Mouse (Mus musculus) thymus, adult 2 months (tissue): ENCODE results near the gene Col6a3. TPM values are rescaled to one million over a fixed set of nuclear protein-coding genes. Genes with fewer than 3 reads are reported as not detected.

Experiments
- DNase-seq: peaks from one replicate; pipeline ENCODE4 v3.0.0; 2021
- H3K27ac ChIP-seq: fragments of 200-500 bp; 2 replicates; pipeline ENCODE4 v1.5.1; 2012; ENCODE audit warnings: low read length, control low read depth; ENCODE audit not compliant: control insufficient read depth, insufficient read depth
- H3K27me3 ChIP-seq: fragments of 200-500 bp; 2 replicates; pipeline ENCODE4 v1.6.1; 2012; ENCODE audit warnings: mild to moderate bottlenecking, low read length, moderate library complexity, mixed read lengths; ENCODE audit not compliant: control insufficient read depth, insufficient read depth
- H3K36me3 ChIP-seq: fragments of 200-500 bp; 2 replicates; pipeline ENCODE4 v1.6.1; 2012; ENCODE audit warnings: mild to moderate bottlenecking, low read length, moderate library complexity; ENCODE audit not compliant: control insufficient read depth, insufficient read depth
- H3K4me1 ChIP-seq: fragments of 200-500 bp; replicated peaks from 2 replicates; pipeline ENCODE4 v1.6.1; 2012; ENCODE audit warnings: low read length; ENCODE audit not compliant: control insufficient read depth, insufficient read depth
- H3K4me3 ChIP-seq: fragments of 200-500 bp; 2 replicates; pipeline ENCODE4 v1.5.1; 2012; ENCODE audit warnings: mild to moderate bottlenecking, low read length, control low read depth, moderate library complexity; ENCODE audit not compliant: control insufficient read depth, insufficient read depth
- CTCF ChIP-seq: fragments of 200-500 bp; IDR thresholded peaks from 2 replicates; pipeline ENCODE4 v1.5.1; 2012; ENCODE audit warnings: mild to moderate bottlenecking, control low read depth, low read length, moderate library complexity, borderline replicate concordance; ENCODE audit not compliant: control insufficient read depth, poor library complexity, insufficient read depth; ENCODE audit errors: extremely low read depth
- POLR2A ChIP-seq: fragments of 200-500 bp; IDR thresholded peaks from 2 replicates; pipeline ENCODE4 v1.6.1; 2012; ENCODE audit warnings: mild to moderate bottlenecking, low read length, control low read depth, moderate library complexity; ENCODE audit not compliant: control insufficient read depth, poor library complexity, insufficient read depth; ENCODE audit errors: extremely low read depth
- WGBS: fragments of 180-500 bp; shearing (Covaris S2); methylation state at CpG from one replicate; pipeline ENCODE4 v1.1.7; 2018; 5-methylcytosine and 5-hydroxymethylcytosine counted together
- polyA plus RNA-seq: library from polyadenylated mRNA; depleted of rRNA; stranded (reverse); fragments of >200 nt; gene quantifications from 2 replicates; pipeline ENCODE4 v1.2.3, GENCODE M21; 2012

Gene Col6a3
- polyA plus RNA-seq, 1 experiment: 6.8 TPM

DNA sequence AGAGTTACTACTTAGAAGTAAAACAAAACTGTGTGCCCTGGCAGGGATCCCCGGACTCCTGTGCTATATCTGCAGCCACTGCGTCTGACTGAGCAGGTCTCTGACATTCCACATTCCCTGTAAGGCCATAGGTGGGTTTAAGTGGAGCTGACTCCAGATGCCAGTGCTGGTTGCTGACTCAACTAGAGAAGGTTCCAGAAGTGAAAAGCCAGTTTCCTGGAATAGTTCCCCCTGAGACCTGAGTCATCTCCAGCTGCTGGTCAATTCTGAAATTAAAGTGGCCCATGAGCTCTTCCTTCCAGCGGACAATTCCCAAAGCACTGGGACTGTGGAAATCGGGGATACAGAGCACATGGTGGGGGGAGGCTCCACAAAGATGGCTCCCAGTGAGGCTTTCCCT is 5.1 kb downstream of the Col6a3 start:
- TF ChIP-seq CTCF (no peak), POLR2A (no peak)
- no peaks in the 10 kb centered on the region for H3K4me1 ChIP-seq

DNA sequence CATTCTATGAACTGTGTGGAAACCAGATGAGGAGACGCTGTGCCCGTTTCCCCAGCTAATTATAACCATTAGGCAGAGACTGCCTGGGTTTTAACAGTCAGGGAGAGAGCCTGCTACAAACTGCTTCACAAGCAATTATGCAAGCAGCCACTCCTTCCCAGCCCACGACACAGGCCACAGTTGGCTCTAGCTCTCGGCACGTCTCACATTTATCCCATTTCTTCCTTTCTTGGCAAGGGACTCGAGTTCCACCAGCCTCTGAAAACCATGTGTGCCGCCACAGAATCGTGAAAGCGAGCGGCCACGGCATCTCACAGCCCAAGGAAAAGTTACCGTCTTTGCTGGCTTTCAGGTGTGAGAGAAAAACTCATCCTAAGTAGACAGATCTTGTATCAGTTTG is 5.5 kb downstream of the Col6a3 start:
- H3K27ac ChIP-seq: no peak overlapping the region
- no peaks in the 10 kb centered on the region for H3K4me1 ChIP-seq
- no peak overlapping the region for H3K4me3 ChIP-seq
- H3K27me3 ChIP-seq: no peaks in the 10 kb centered on the region
- no peaks in the 10 kb centered on the region for H3K36me3 ChIP-seq
- no peak for TF ChIP-seq CTCF
- TF ChIP-seq POLR2A: no peak
- WGBS: 72% methylated on average over 12 of the region's 12 CpGs
- DNase-seq: no peak

More for the DNA sequence above, 5.1 kb downstream of the Col6a3 start:
- DNase-seq: no peak
- no peaks in the 10 kb centered on the region for H3K27me3 ChIP-seq
- H3K36me3 ChIP-seq: no peaks in the 10 kb centered on the region
- no peak overlapping the region for H3K4me3 ChIP-seq
- 84% methylated on average over 4 of the region's 4 CpGs for WGBS
- no peak overlapping the region for H3K27ac ChIP-seq

DNA sequence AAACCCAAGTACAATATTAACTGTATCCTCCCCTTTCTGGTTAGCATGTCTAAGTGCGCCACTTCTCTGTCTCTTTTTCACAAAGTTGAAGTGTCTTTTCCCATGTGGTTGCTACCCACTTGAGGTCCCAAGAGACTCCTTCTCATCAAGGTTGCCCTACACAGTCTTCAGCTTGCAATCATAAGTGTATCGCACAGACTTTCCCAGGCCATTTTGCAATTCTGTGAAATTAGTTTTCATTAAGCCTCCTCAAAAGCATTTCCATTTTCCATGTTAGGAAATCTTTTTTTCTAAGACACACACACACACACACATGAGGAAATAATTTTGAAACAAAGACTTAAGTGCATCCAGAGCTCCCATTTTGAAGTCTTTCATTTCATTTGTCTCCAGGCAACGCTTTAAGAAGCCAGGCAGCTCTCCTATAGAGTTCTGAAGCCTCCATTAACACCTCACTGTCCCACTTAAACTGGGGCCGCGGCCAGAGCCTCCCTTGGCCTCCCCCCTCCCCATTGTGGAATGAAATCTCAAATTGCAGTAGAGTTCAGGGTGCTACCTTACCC is 7.5 kb downstream of the Col6a3 start:
- no peak for DNase-seq
- Histone ChIP-seq H3K27me3 (no peaks in the 10 kb centered on the region), H3K36me3 (no peaks in the 10 kb centered on the region), H3K27ac (no peak overlapping the region), H3K4me1 (no peaks in the 10 kb centered on the region), H3K4me3 (no peak overlapping the region)
- whole genome bisulfite sequencing: 67% methylated on average over 5 of the region's 5 CpGs
- no peak for TF ChIP-seq CTCF
- TF ChIP-seq POLR2A: no peak

DNA sequence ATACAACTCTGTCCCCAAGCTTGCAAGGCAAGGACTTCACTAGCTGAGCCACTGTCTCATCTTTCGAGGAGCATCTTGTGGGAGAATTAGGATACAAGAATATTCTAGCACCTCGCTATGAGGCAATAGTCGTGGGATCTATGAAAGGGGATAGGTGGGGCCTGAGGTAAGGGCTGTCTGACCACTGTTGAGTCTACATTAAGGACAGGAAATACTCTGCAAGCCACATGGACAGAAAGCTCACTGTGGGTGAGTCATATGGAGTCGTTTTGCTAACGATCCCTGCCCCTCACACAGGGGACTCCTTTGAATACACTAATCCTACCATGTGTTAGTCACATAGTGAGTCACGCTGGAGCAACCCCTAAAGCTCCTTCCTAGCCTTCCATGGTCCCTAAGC is 9.1 kb downstream of the Col6a3 start:
- 51% methylated on average over 6 of the region's 6 CpGs for WGBS
- DNase-seq: no peak
- TF ChIP-seq CTCF (no peak), POLR2A (no peak)
- H3K4me3 ChIP-seq: no peak overlapping the region
- no peaks in the 10 kb centered on the region for H3K4me1 ChIP-seq
- no peaks in the 10 kb centered on the region for H3K36me3 ChIP-seq
- no peak overlapping the region for H3K27ac ChIP-seq
- H3K27me3 ChIP-seq: no peaks in the 10 kb centered on the region

DNA sequence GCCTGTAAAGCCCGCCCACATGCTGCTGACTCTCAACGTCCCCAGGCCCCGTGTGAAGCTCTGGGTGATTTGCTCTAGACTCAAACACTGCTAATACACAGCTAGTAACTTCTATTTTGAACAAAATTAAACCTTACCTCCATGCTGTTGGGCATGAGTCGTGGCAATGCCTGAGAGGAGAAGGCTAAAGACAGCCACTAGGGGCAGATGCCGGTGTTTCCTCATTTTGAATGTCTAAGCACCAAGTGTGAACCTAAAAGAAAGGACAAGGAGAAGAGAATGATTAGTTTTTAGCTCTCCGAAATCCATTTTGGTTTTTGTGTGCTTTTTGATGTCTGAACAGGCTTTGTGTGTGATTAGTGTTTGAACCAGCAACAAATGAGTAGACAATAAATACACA is 13.8 kb downstream of the Col6a3 start:
- H3K36me3 ChIP-seq: no peaks in the 10 kb centered on the region
- DNase-seq: no peak
- 57% methylated on average over 6 of the region's 6 CpGs for WGBS

DNA sequence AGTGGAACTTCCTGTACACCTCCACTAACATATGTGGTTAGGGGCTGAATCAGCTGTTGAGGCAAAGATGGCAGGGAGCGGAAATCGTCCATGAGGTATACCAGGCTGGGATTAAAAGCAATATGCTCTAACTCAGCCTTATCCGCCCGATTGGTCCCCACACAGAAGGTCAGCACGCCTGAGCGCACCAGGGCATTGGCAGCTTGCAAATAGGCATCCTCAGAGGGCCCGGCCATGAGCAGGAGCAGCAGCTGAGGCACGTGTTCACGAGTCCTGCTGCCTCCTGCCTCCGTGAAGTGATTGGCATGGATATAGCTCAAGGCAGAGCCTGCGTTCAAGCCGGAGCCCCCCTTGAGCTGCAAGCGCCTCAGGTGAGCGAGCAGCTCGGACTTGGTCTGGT is 30.5 kb downstream of the Col6a3 start:
- 94% methylated on average over 15 of the region's 15 CpGs for WGBS
- TF ChIP-seq POLR2A: no peak
- TF ChIP-seq CTCF: no peak
- DNase-seq: no peak
- Histone ChIP-seq H3K27me3 (no peaks in the 10 kb centered on the region), H3K27ac (no peak overlapping the region), H3K4me3 (no peak overlapping the region), H3K4me1 (no peaks in the 10 kb centered on the region), H3K36me3 (no peaks in the 10 kb centered on the region)

More for the DNA sequence above, 13.8 kb downstream of the Col6a3 start:
- Histone ChIP-seq H3K27me3 (no peaks in the 10 kb centered on the region), H3K4me1 (no peaks in the 10 kb centered on the region), H3K4me3 (no peak overlapping the region), H3K27ac (no peak overlapping the region)
- no peak for TF ChIP-seq CTCF
- TF ChIP-seq POLR2A: no peak

DNA sequence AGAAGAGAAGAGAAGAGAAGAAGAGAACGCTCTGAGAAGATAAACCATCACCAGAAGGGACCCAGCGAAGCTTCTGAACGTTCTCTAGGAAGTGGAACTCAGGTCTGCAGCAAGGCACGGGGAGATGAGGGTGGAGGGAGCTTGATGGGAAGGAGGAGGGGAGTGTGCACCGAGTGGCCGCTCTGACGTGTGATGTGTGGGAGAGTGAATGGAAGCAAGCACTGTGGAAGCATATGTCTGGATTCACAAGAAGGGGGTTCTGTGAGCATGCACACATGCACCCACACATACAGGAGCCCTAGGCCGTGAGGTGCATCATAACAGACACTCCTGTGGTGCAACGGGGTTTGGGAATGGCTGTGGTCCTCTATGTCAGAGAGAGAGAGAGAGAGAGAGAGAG is 34.8 kb downstream of the Col6a3 start:
- TF ChIP-seq POLR2A (no peak), CTCF (no peak)
- no peaks in the 10 kb centered on the region for H3K27me3 ChIP-seq
- WGBS: 78% methylated on average over 9 of the region's 9 CpGs

More for the DNA sequence above, 34.8 kb downstream of the Col6a3 start:
- DNase-seq: no peak
- no peaks in the 10 kb centered on the region for H3K36me3 ChIP-seq
- no peak overlapping the region for H3K27ac ChIP-seq
- no peak overlapping the region for H3K4me3 ChIP-seq
- no peaks in the 10 kb centered on the region for H3K4me1 ChIP-seq
